Mouse (Mus musculus) testis, adult 2 months (tissue): ENCODE results near the gene Arhgef2.

Experiments used
- CTCF ChIP-seq: fragments of 200-500 bp; IDR thresholded peaks from 2 replicates; pipeline ENCODE4 v1.5.1; 2012; ENCODE audit warnings: low read depth, mild to moderate bottlenecking, inconsistent platforms, low read length, moderate library complexity; ENCODE audit not compliant: control insufficient read depth, insufficient read depth, insufficient replicate concordance
- POLR2A ChIP-seq: fragments of 200-500 bp; IDR thresholded peaks from 2 replicates; pipeline ENCODE4 v1.6.1; 2012; ENCODE audit warnings: low read depth, mild to moderate bottlenecking, inconsistent platforms, low read length, moderate library complexity; ENCODE audit not compliant: control insufficient read depth

GRCm38 (mm10) chr3:88640676-88641075, 34.9 kb downstream of the Arhgef2 start:
- no peak for TF ChIP-seq POLR2A
- TF ChIP-seq CTCF = no peak
